Mouse (Mus musculus) forebrain, embryonic 10.5 days (tissue): ENCODE data around the gene Cyp4f14. TPM values are rescaled to one million over a fixed set of nuclear protein-coding genes. Genes with fewer than 3 reads are reported as not detected.
A peak's percentile ranks its signal among the peaks of the same experiment; 100 is the strongest.

Source experiments
- DNase-seq: peaks from one replicate; pipeline ENCODE4 v3.0.0-alpha.2; 2017; ENCODE audit warnings: low spot score; ENCODE audit errors: extremely low spot score
- H3K27ac ChIP-seq: fragments of 300-500 bp; sonication (generic); 2 replicates; pipeline ENCODE4 v1.5.1; 2016; ENCODE audit warnings: mild to moderate bottlenecking
- H3K27me3 ChIP-seq: fragments of 300-500 bp; sonication (generic); 2 replicates; pipeline ENCODE4 v1.6.1; 2016; ENCODE audit warnings: mild to moderate bottlenecking; ENCODE audit not compliant: poor library complexity, severe bottlenecking
- H3K36me3 ChIP-seq: fragments of 300-500 bp; sonication (generic); replicated peaks from 2 replicates; pipeline ENCODE4 v1.6.1; 2016; ENCODE audit warnings: mild to moderate bottlenecking, moderate library complexity
- H3K4me1 ChIP-seq: fragments of 300-500 bp; sonication (generic); 2 replicates; pipeline ENCODE4 v1.6.1; 2016
- H3K4me3 ChIP-seq: fragments of 300-500 bp; sonication (generic); 2 replicates; pipeline ENCODE4 v1.5.1; 2016; ENCODE audit warnings: mild to moderate bottlenecking, moderate library complexity
- H3K9me3 ChIP-seq: fragments of 300-500 bp; sonication (generic); 2 replicates; pipeline ENCODE4 v1.6.1; 2016; ENCODE audit warnings: mild to moderate bottlenecking, moderate library complexity
- WGBS: fragments of 180-500 bp; shearing (Covaris S2); methylation state at CpG from one replicate; pipeline ENCODE4 v1.1.7; 2016; 5-methylcytosine and 5-hydroxymethylcytosine counted together
- polyA plus RNA-seq: library from polyadenylated mRNA; unstranded; fragments of >200 nt; fragmentation: Nextera tagmentation; extraction: Ambion mirVana; gene quantifications from 2 replicates; pipeline ENCODE4 v1.2.1, GENCODE M21; 2016

The Cyp4f14 gene
- polyA plus RNA-seq, 1 experiment from 2014 or later: not detected

DNA sequence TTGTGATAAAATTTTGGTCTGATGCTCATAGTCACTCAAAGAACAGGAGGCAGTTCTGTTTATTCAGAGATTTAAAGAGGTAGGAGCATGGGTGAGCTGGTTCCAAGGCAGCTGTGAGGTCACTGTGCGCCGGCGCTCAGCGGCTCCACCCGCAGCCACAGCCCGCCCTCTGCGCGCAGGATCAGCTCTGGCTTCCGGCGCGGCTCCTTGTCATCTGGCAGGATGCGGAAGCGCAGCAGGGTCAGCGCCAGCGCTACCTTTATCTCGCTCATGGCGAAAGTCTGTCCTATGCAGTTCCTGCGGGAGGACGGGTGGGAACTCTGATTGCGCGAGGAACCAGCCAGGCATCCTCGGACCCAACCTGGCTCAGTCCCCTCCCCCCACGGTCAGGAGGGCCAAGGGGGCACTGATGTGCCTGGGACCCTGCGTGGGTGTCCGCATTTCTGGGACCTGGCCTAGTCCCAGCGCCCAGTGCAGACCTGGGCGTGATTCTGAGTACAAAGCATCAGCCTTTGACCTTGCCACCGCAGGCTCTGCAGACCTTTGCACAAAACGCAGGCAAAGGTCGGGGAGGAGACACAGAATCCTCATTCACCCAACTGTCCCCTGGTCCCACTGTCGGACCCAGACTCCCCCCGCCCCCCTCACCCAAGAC lies 7.6 kb upstream of the Cyp4f14 start:
- Histone ChIP-seq H3K27me3 (peaks cover 16% of the 10 kb centered on the region; the same call in 1 of the 2 replicates), H3K27ac (peak overlapping the region; percentile 85), H3K36me3 (no peaks in the 10 kb centered on the region), H3K9me3 (peaks cover 13% of the 10 kb centered on the region; the same call in 1 of the 2 replicates), H3K4me3 (peak overlapping the region; percentile 61), H3K4me1 (peaks cover 13% of the 10 kb centered on the region)
- 15% methylated on average over 32 of the region's 32 CpGs for WGBS
- peak; percentile 75 for DNase-seq

DNA sequence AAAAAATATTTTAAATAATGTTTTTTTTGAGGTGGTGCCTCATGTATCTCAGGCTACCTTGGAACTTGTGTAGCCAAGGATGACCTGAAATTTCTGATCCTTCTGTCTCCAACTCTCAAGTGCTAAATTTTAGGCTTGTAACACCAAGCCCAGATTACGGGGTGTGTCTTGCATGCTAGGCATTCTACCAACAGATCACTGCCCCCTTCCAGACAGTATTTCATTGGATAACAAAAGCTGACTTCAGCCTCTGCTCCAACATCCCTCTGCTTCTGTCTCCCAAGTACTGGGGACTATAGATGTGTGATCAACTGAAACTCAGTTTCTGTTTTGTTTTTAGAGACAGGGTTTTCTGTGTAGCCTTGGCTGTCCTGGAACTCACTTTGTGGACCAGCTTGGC lies 6.5 kb upstream of the Cyp4f14 start:
- no peak overlapping the region for H3K4me3 ChIP-seq
- no peak overlapping the region for H3K27ac ChIP-seq
- peaks cover 16% of the 10 kb centered on the region; the same call in 1 of the 2 replicates for H3K27me3 ChIP-seq
- no peak for DNase-seq
- peaks cover 13% of the 10 kb centered on the region; the same call in 1 of the 2 replicates for H3K9me3 ChIP-seq
- 96% methylated on average over 1 of the region's 1 CpGs for WGBS
- H3K4me1 ChIP-seq: peaks cover 13% of the 10 kb centered on the region
- H3K36me3 ChIP-seq: no peaks in the 10 kb centered on the region

DNA sequence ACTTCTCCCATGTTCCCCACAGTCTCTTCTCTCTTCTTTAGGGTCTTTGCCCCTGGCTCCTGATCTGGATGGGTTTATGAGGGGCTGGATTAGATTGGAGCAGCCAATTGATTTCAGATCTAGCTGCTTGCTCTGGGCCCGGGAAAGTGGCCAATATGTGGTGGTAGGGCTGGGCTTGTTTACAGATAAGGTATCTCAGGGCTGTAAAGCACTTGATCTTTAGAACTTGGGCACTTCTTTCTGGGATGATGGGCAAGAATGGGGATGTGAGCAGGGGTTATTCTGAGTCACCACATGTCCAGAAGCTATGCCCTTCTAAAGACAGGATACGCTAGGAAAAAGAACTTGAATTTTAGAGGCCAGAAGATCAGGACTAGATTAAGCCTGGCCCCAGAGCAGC lies 2.0 kb upstream of the Cyp4f14 start:
- peaks cover 13% of the 10 kb centered on the region; the same call in 1 of the 2 replicates for H3K9me3 ChIP-seq
- H3K36me3 ChIP-seq: no peaks in the 10 kb centered on the region
- H3K27ac ChIP-seq: no peak overlapping the region
- no peak overlapping the region for H3K4me3 ChIP-seq
- no peak for DNase-seq
- no peaks in the 10 kb centered on the region for H3K27me3 ChIP-seq
- WGBS: 79% methylated on average over 2 of the region's 2 CpGs
- peaks cover 1% of the 10 kb centered on the region for H3K4me1 ChIP-seq

DNA sequence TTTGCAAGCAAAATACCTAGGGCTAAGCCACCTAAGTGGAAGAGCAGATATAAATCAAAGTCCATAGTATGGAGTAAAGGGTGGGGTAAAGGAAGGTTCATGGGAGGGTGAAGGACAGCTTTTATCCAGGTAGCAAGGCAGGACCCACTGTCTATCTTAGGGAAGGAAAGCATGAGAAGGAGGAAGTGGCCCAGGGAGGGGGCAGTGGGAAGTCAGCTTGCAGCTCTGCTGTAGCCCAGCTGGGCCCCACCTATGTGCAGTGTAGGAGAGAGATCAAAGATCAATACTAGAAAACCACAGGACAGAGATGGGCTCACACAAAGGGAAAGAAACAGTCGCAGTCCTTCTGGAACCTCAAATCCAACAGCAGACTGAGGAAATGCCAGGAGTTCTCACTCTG lies 1.1 kb downstream of the Cyp4f14 start:
- H3K27ac ChIP-seq: no peak overlapping the region
- peaks cover 8% of the 10 kb centered on the region; the same call in 1 of the 2 replicates for H3K9me3 ChIP-seq
- no peaks in the 10 kb centered on the region for H3K4me1 ChIP-seq
- H3K36me3 ChIP-seq: no peaks in the 10 kb centered on the region
- DNase-seq: no peak
- 91% methylated on average over 1 of the region's 1 CpGs for WGBS
- H3K4me3 ChIP-seq: no peak overlapping the region
- H3K27me3 ChIP-seq: no peaks in the 10 kb centered on the region

DNA sequence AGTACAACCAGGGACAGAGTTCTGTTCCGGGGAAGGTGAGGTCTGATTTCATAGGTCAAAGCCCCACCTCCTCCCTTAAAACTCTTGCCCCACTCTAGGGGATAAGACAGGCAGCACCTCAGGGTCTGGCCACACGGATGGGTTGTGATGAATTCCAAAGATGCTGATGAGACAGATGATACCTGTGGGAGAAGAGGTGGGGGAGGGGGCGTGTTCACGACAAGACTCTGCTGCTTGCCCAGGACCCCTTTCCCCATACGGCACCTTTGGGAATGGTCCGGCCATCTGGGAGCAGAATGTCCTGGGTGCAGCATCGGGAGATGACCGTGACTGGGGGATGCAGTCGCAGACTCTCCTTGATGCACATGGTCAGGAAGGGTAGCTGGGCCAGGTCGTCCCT lies 11.0 kb downstream of the Cyp4f14 start:
- no peaks in the 10 kb centered on the region for H3K4me1 ChIP-seq
- 82% methylated on average over 10 of the region's 10 CpGs for WGBS
- H3K36me3 ChIP-seq: no peaks in the 10 kb centered on the region
- no peak overlapping the region for H3K27ac ChIP-seq
- no peak overlapping the region for H3K4me3 ChIP-seq
- H3K9me3 ChIP-seq: no peaks in the 10 kb centered on the region
- peaks cover 9% of the 10 kb centered on the region for H3K27me3 ChIP-seq
- DNase-seq: no peak

DNA sequence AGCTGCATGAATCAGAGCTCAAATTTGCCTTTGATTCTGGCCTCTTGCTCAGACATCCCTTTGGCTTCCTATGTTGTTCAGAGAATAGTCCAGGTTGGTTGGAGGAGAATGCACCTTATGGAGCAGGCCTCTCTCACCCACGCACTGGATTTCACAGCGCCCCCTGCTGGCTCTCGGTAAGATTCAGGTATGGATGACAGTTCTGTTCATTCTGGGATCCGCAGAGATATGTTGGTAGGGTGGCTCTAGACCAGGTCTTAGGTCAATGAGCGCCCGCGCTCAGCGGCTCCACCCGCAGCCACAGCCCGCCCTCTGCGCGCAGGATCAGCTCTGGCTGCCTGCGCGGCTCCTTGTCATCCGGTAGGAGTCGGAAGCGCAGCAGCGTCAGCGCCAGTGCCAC lies 11.9 kb downstream of the Cyp4f14 start:
- peak overlapping the region; percentile 34; the same call in 1 of the 2 replicates for H3K4me3 ChIP-seq
- WGBS: 9% methylated on average over 19 of the region's 19 CpGs
- peak; percentile 50 for DNase-seq
- H3K9me3 ChIP-seq: no peaks in the 10 kb centered on the region
- no peaks in the 10 kb centered on the region for H3K36me3 ChIP-seq
- H3K4me1 ChIP-seq: no peaks in the 10 kb centered on the region
- H3K27me3 ChIP-seq: peaks cover 9% of the 10 kb centered on the region
- no peak overlapping the region for H3K27ac ChIP-seq

DNA sequence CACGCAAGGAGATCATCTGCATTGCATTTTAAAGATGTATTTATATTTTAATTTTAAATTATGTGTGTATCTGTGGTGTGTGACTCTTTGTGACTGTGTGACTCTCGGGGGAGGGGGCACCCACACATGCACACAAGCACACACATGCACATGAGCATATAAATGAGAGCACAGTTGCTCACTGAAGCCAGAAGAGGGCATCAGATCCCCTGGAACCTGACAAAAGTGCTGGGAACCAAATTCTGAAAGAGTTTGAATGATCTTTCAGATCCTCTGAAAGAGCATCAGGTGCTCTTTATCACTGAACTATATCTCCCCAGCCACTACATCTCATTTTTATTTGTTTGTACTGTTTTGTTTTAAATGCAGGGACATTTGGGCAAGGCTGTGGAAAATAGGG lies 12.7 kb downstream of the Cyp4f14 start:
- no peaks in the 10 kb centered on the region for H3K9me3 ChIP-seq
- peaks cover 9% of the 10 kb centered on the region for H3K27me3 ChIP-seq
- H3K4me3 ChIP-seq: no peak overlapping the region
- H3K4me1 ChIP-seq: no peaks in the 10 kb centered on the region
- H3K27ac ChIP-seq: no peak overlapping the region
- WGBS: 72% methylated on average over 2 of the region's 2 CpGs
- no peaks in the 10 kb centered on the region for H3K36me3 ChIP-seq
- DNase-seq: no peak

DNA sequence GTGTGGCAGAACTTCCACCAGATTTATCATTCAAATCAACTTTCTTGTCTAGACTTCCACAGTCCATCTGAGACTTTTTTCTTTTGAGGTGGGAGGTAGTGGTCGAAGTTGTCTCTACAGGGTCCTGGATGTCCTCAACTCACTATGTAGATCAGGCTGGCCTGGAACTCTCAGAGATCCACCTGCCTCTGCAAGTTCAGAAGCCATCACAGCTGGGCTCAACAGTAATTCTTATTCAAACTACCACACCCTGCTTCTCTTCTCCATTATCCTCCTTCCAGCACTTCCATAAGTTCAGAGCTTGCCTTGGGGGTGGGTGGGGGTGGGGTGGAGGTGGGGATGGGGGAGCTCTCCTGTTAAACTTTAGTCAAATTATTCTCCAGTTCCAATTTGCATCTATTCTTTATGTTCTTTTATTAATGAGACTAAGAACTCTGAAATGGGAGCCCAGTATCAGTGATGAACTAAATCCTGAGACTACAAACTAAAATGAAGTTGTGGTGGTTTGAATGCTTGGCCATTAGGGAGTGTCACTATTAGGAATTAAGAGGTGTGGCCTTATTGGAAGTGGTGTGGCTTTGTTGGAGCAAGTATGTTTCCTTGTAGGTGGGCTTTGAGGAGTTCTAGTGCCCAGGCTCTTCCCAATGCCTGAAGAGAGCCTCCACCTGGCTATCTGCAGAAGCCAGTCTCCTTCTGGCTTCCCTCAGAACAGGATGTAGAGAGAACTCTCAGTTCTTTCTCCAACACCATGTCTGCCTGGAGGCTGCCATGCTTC lies 15.2 kb downstream of the Cyp4f14 start:
- H3K9me3 ChIP-seq: no peaks in the 10 kb centered on the region
- WGBS: 79% methylated on average over 1 of the region's 1 CpGs
- no peak overlapping the region for H3K27ac ChIP-seq
- no peak for DNase-seq
- H3K36me3 ChIP-seq: no peaks in the 10 kb centered on the region
- H3K27me3 ChIP-seq: peaks cover 9% of the 10 kb centered on the region
- H3K4me1 ChIP-seq: no peaks in the 10 kb centered on the region
- H3K4me3 ChIP-seq: no peak overlapping the region

DNA sequence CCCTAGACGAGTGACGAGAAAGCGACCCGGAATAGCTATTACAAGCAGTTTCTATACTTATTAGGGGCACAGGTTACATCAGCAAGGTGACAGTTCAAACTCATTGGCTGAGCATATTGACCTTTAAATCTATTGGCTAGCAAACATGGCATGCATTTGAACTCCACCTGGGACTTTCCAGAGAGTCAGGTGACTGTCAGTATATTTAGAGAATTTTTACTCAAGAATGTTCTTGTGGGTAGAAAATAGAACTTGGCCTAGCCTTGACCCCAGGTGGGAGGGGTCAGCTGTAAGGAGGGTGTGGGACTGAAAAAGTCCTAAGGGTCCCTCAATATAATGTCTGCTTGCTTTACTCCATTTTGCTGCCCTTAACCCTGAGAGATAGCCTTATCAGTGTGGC lies 21.7 kb downstream of the Cyp4f14 start:
- Histone ChIP-seq H3K27ac (no peak overlapping the region), H3K9me3 (no peaks in the 10 kb centered on the region), H3K27me3 (no peaks in the 10 kb centered on the region), H3K36me3 (no peaks in the 10 kb centered on the region), H3K4me3 (no peak overlapping the region), H3K4me1 (peaks cover 11% of the 10 kb centered on the region)
- WGBS: 94% methylated on average over 4 of the region's 4 CpGs
- no peak for DNase-seq

DNA sequence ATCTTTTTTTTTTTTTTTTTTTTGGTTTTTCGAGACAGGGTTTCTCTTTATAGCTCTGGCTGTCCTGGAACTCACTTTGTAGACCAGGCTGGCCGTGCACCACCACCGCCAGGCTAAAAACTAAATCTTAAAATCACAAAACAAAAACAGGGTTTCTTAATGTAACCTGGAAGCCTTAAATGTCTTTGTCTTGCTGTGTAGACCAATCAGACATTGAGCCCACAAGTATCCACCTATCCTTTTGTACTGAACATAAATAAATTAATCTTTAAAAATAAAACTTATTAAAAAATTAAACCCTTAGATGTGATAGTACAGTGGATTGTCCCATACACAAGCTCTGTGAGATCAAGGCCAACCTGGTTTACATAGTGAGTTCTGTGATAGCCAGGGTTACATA lies 23.2 kb downstream of the Cyp4f14 start:
- 0 out of 2 replicates have a peak, but pooled peaks cover 2% of the 10 kb centered on the region for H3K36me3 ChIP-seq
- H3K4me3 ChIP-seq: no peak overlapping the region
- H3K27ac ChIP-seq: no peak overlapping the region
- DNase-seq: no peak
- no peaks in the 10 kb centered on the region for H3K27me3 ChIP-seq
- WGBS: 89% methylated on average over 3 of the region's 3 CpGs
- H3K9me3 ChIP-seq: no peaks in the 10 kb centered on the region
- H3K4me1 ChIP-seq: peaks cover 21% of the 10 kb centered on the region

DNA sequence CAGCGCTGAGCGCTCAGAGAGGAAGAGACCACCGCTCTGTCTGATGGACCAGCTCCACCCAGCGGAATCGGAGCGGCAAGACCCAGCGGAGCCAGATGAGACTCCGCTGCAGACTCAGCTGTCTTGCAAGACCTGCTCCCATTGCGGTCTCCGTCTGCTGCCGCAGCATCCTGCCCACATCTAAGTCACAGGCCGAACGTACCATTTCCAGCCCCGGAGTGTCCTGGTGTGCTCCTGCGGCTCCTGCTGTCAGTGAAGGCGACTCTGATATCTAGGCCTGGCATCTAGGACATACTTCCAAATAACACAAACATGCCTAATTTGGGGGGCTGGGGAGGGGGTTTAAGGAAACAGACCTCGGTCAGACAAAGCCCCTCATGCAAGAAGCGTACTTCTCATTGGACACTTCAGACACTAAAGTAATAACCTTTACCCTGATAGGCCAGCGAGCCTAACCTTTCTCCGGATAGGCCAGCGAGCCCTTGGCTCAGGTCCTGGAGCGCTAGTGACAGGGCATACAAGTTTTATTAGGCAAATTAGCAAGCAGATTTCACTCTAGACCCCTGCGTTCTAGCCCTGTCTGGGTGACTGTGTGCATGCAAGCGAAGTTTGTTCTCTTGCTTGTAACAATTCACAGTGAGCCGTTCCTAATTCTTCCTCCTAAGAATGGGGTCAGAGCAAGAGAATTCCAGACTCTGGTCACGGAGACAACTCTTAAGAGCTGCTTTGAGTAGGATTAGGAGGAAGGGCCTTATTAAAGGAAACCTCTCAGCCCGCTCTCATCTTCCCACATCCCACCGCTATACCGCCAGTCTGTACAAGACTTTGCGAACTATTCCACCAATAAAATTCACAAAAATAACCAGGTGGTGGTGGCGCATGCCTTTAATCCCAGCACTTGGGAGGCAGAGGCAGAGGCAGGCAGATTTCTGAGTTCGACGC lies 25.6 kb downstream of the Cyp4f14 start, which contains the start of gene Zfp870:
Gene Zfp870, minus strand, starts transcription at position 404 of the 942 bp plus-strand sequence.
- DNase-seq: peak; percentile 85
- peaks cover 21% of the 10 kb centered on the region for H3K4me1 ChIP-seq
- 12% methylated on average over 33 of the region's 33 CpGs for WGBS
- H3K4me3 ChIP-seq: peak within 1 kb of the TSS; percentile 80
- H3K27me3 ChIP-seq: no peaks in the 10 kb centered on the region
- peak within 1 kb of the TSS; percentile 90 for H3K27ac ChIP-seq
- H3K9me3 ChIP-seq: no peaks in the 10 kb centered on the region
- H3K36me3 ChIP-seq: peaks cover 21% of the 10 kb centered on the region

DNA sequence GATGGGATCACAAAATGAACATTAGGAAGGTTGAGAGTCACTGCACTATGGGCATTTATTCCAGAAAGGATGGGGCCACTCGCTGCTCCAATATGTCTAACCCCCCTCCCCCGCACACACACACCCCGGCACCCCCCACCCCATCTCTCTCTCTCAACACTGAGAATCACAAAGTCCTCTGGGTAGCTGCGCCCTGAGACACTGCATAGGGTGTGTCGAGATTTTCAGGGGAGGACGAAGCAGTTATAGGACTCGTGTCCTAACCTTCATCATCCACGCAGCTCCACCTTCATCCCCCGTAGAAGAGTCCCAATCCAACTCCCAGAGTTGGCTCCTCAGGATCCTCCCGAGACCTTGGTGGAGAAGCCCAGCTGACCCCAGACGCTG lies 26.3 kb downstream of the Cyp4f14 start:
- WGBS: 6% methylated on average over 11 of the region's 11 CpGs
- peaks cover 21% of the 10 kb centered on the region for H3K4me1 ChIP-seq
- DNase-seq: no peak
- H3K36me3 ChIP-seq: peaks cover 25% of the 10 kb centered on the region
- peak overlapping the region; percentile 90 for H3K27ac ChIP-seq
- H3K27me3 ChIP-seq: no peaks in the 10 kb centered on the region
- peak overlapping the region; percentile 80 for H3K4me3 ChIP-seq
- no peaks in the 10 kb centered on the region for H3K9me3 ChIP-seq
